Mouse (Mus musculus) cortical plate, adult 2 months (tissue): ENCODE measurements at regions not wholly inside any gene's neighbourhood (a gene's known extent, or its start where the extent isn't known, plus 50 kb on each side); places are given as distances from the start of the nearest gene placed in this dataset.

Experiments used
- CTCF ChIP-seq: fragments of 200-500 bp; IDR thresholded peaks from 2 replicates; pipeline ENCODE4 v1.5.1; 2011; ENCODE audit warnings: mild to moderate bottlenecking, control low read depth, low read length; ENCODE audit not compliant: insufficient read depth; ENCODE audit errors: extremely low read depth
- POLR2A ChIP-seq: fragments of 200-500 bp; IDR thresholded peaks from 2 replicates; pipeline ENCODE4 v1.6.1; 2011; ENCODE audit warnings: mild to moderate bottlenecking, low read length, control low read depth; ENCODE audit not compliant: insufficient read depth; ENCODE audit errors: extremely low read depth

DNA sequence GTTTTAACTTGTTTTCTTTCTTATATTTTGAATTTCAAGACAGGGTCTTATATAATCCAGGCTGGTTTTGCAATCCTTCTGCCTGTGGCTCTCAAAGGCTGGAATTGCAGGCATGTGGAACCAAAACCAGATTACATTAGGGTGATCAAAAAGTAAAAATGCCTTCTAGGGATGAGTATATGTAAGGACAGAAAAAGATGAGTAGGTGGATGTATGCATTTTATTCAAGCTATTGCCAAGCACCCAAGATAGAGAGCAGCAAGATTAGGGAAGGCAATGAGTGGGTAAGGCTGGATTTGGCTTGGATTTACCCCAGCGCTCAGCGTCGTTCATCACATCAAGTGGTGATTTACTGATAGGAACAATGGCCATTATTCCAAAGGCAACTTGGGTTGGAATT lies 4725.2 kb downstream of the 9330182O14Rik start:
- TF ChIP-seq CTCF (no peak), POLR2A (no peak)
